Mouse (Mus musculus): ENCODE measurements around the gene Acot4. TPM values are rescaled to one million over a fixed set of nuclear protein-coding genes. Genes with fewer than 3 reads are reported as not detected.
"Not testable (repeated sequence)": the region's sequence is repeated elsewhere in the genome, so short reads cannot be mapped to it uniquely, and the experiment has no call there.

The Acot4 gene
- 1.5 and 1.9 TPM in 2 replicates for polyA plus RNA-seq (2012; rRNA removed)

- H3K4me1 ChIP-seq (ENCODE audit: control insufficient read depth, insufficient read depth, low read length); H3K27ac ChIP-seq (ENCODE audit: insufficient read depth, low read length): not testable (repeated sequence)
- H3K4me3 ChIP-seq (ENCODE audit: insufficient read depth, low read length), result peak within 1 kb of the TSS; percentile 42
These were observed at the start of gene Acot4 for GRCm38 (mm10) chr12:84038241-84038640. Acot4 (plus strand) TSS chr12:84038379.

- Histone ChIP-seq H3K27ac (ENCODE audit: insufficient read depth, low read length) (peak overlapping the region; percentile 92; the same call in 1 of the 2 replicates), H3K4me3 (ENCODE audit: insufficient read depth, low read length) (peak overlapping the region; percentile 42), H3K4me1 (ENCODE audit: control insufficient read depth, insufficient read depth, low read length) (no peaks in the 10 kb centered on the region)
- no peak for TF ChIP-seq CTCF (IDR thresholded peaks at IDR 0.05; ENCODE audit: extremely low read depth, insufficient read depth, low read length)
- TF ChIP-seq POLR2A (IDR thresholded peaks at IDR 0.05; ENCODE audit: extremely low read depth, insufficient read depth, low read length), result no peak
These were observed 49.7 kb upstream of the Acot4 start for GRCm38 (mm10) chr12:83988483-83988882.

- no peak overlapping the region for H3K4me3 ChIP-seq (ENCODE audit: insufficient read depth, low read length)
- H3K27ac ChIP-seq (ENCODE audit: insufficient read depth, low read length), result no peak overlapping the region
- no peaks in the 10 kb centered on the region for H3K4me1 ChIP-seq (ENCODE audit: control insufficient read depth, insufficient read depth, low read length)
- TF ChIP-seq CTCF (IDR thresholded peaks at IDR 0.05; ENCODE audit: extremely low read depth, insufficient read depth, low read length), result no peak
- TF ChIP-seq POLR2A (IDR thresholded peaks at IDR 0.05; ENCODE audit: extremely low read depth, insufficient read depth, low read length), result no peak
These were observed 48.8 kb upstream of the Acot4 start for GRCm38 (mm10) chr12:83989378-83989777.

- no peak for TF ChIP-seq POLR2A (IDR thresholded peaks at IDR 0.05; ENCODE audit: extremely low read depth, insufficient read depth, low read length)
- peaks cover 3% of the 10 kb centered on the region for H3K4me1 ChIP-seq (ENCODE audit: control insufficient read depth, insufficient read depth, low read length)
- H3K27ac ChIP-seq (ENCODE audit: insufficient read depth, low read length), result no peak overlapping the region
- H3K4me3 ChIP-seq (ENCODE audit: insufficient read depth, low read length), result no peak overlapping the region
These were observed 41.0 kb upstream of the Acot4 start for GRCm38 (mm10) chr12:83997221-83997620.

- TF ChIP-seq CTCF (IDR thresholded peaks at IDR 0.05; ENCODE audit: extremely low read depth, insufficient read depth, low read length), result no peak
- no peak for TF ChIP-seq POLR2A (IDR thresholded peaks at IDR 0.05; ENCODE audit: extremely low read depth, insufficient read depth, low read length)
- H3K4me1 ChIP-seq (ENCODE audit: control insufficient read depth, insufficient read depth, low read length), result peaks cover 3% of the 10 kb centered on the region
- no peak overlapping the region for H3K27ac ChIP-seq (ENCODE audit: insufficient read depth, low read length)
- no peak overlapping the region for H3K4me3 ChIP-seq (ENCODE audit: insufficient read depth, low read length)
These were observed 39.7 kb upstream of the Acot4 start for GRCm38 (mm10) chr12:83998341-83999107.

GRCm38 (mm10) chr12:83999237-83999636 lies 38.9 kb upstream of the Acot4 start:
- H3K4me1 ChIP-seq (ENCODE audit: control insufficient read depth, insufficient read depth, low read length); H3K27ac ChIP-seq (ENCODE audit: insufficient read depth, low read length); H3K4me3 ChIP-seq (ENCODE audit: insufficient read depth, low read length): not testable (repeated sequence)

GRCm38 (mm10) chr12:84000418-84000817 lies 37.8 kb upstream of the Acot4 start:
- Histone ChIP-seq H3K27ac (ENCODE audit: insufficient read depth, low read length) (no peak overlapping the region), H3K4me3 (ENCODE audit: insufficient read depth, low read length) (no peak overlapping the region), H3K4me1 (ENCODE audit: control insufficient read depth, insufficient read depth, low read length) (peaks cover 3% of the 10 kb centered on the region)
- TF ChIP-seq POLR2A (IDR thresholded peaks at IDR 0.05; ENCODE audit: extremely low read depth, insufficient read depth, low read length) (no peak), CTCF (IDR thresholded peaks at IDR 0.05; ENCODE audit: extremely low read depth, insufficient read depth, low read length) (no peak)

- Histone ChIP-seq H3K4me3 (ENCODE audit: insufficient read depth, low read length) (no peak overlapping the region), H3K4me1 (ENCODE audit: control insufficient read depth, insufficient read depth, low read length) (no peaks in the 10 kb centered on the region), H3K27ac (ENCODE audit: insufficient read depth, low read length) (no peak overlapping the region)
- TF ChIP-seq POLR2A (IDR thresholded peaks at IDR 0.05; ENCODE audit: extremely low read depth, insufficient read depth, low read length) (no peak), CTCF (IDR thresholded peaks at IDR 0.05; ENCODE audit: extremely low read depth, insufficient read depth, low read length) (no peak)
These were observed 34.3 kb upstream of the Acot4 start for GRCm38 (mm10) chr12:84003866-84004265.

- Histone ChIP-seq H3K4me1 (ENCODE audit: control insufficient read depth, insufficient read depth, low read length) (peaks cover 2% of the 10 kb centered on the region), H3K27ac (ENCODE audit: insufficient read depth, low read length) (no peak overlapping the region), H3K4me3 (ENCODE audit: insufficient read depth, low read length) (no peak overlapping the region)
- TF ChIP-seq CTCF (IDR thresholded peaks at IDR 0.05; ENCODE audit: extremely low read depth, insufficient read depth, low read length) (no peak), POLR2A (IDR thresholded peaks at IDR 0.05; ENCODE audit: extremely low read depth, insufficient read depth, low read length) (no peak)
These were observed 29.9 kb upstream of the Acot4 start for GRCm38 (mm10) chr12:84008251-84008650.

- peaks cover 4% of the 10 kb centered on the region for H3K4me1 ChIP-seq (ENCODE audit: control insufficient read depth, insufficient read depth, low read length)
- H3K27ac ChIP-seq (ENCODE audit: insufficient read depth, low read length), result no peak overlapping the region
- no peak overlapping the region; the same call in 1 of the 2 replicates for H3K4me3 ChIP-seq (ENCODE audit: insufficient read depth, low read length)
- TF ChIP-seq CTCF (IDR thresholded peaks at IDR 0.05; ENCODE audit: extremely low read depth, insufficient read depth, low read length) (no peak), POLR2A (IDR thresholded peaks at IDR 0.05; ENCODE audit: extremely low read depth, insufficient read depth, low read length) (no peak)
These were observed 29.4 kb upstream of the Acot4 start for GRCm38 (mm10) chr12:84008729-84009128.
